Mouse (Mus musculus): Measurements from ENCODE around the gene A430078G23Rik.
"Not testable (repeated sequence)": the region's sequence is repeated elsewhere in the genome, so short reads cannot be mapped to it uniquely, and the experiment has no call there.

The A430078G23Rik gene

GRCm38 (mm10) chr8:3353189-3353810 is at the start of gene A430078G23Rik:
TSS of gene A430078G23Rik (plus strand) at chr8:3353415.
- DNase-seq: no peak

- DNase-seq: not testable (repeated sequence)
Measured at GRCm38 (mm10) chr8:3308205-3308800, 44.9 kb upstream of the A430078G23Rik start.

GRCm38 (mm10) chr8:3309636-3310035 is 43.6 kb upstream of the A430078G23Rik start:
- DNase-seq: no peak

GRCm38 (mm10) chr8:3311482-3311881 is 41.7 kb upstream of the A430078G23Rik start:
- DNase-seq: no peak

GRCm38 (mm10) chr8:3313417-3313816 is 39.8 kb upstream of the A430078G23Rik start:
- not testable (repeated sequence) for DNase-seq

GRCm38 (mm10) chr8:3313843-3314242 is 39.4 kb upstream of the A430078G23Rik start:
- DNase-seq: no peak

GRCm38 (mm10) chr8:3314345-3314744 is 38.9 kb upstream of the A430078G23Rik start:
- DNase-seq: no peak

GRCm38 (mm10) chr8:3316585-3316984 is 36.6 kb upstream of the A430078G23Rik start:
- DNase-seq: no peak

GRCm38 (mm10) chr8:3319267-3319666 is 33.9 kb upstream of the A430078G23Rik start:
- DNase-seq: not testable (repeated sequence)

- DNase-seq: no peak
Measured at GRCm38 (mm10) chr8:3324253-3324652, 29.0 kb upstream of the A430078G23Rik start.

GRCm38 (mm10) chr8:3327056-3327455 is 26.2 kb upstream of the A430078G23Rik start:
- no peak for DNase-seq

- DNase-seq: no peak
Measured at GRCm38 (mm10) chr8:3327538-3328245, 25.5 kb upstream of the A430078G23Rik start.

GRCm38 (mm10) chr8:3330662-3331061 is 22.6 kb upstream of the A430078G23Rik start:
- peak; percentile 33 for DNase-seq

GRCm38 (mm10) chr8:3331692-3332091 is 21.5 kb upstream of the A430078G23Rik start:
- DNase-seq: no peak

- no peak for DNase-seq
Measured at GRCm38 (mm10) chr8:3335881-3336280, 17.3 kb upstream of the A430078G23Rik start.

- peak; percentile 16 for DNase-seq
Measured at GRCm38 (mm10) chr8:3336658-3337524, 16.3 kb upstream of the A430078G23Rik start.

- not testable (repeated sequence) for DNase-seq
Measured at GRCm38 (mm10) chr8:3337525-3337824, 15.7 kb upstream of the A430078G23Rik start.

- DNase-seq: no peak
Measured at GRCm38 (mm10) chr8:3337971-3338370, 15.2 kb upstream of the A430078G23Rik start.

GRCm38 (mm10) chr8:3340711-3341110 is 12.5 kb upstream of the A430078G23Rik start:
- not testable (repeated sequence) for DNase-seq

- DNase-seq: no peak
Measured at GRCm38 (mm10) chr8:3345337-3345736, 7.9 kb upstream of the A430078G23Rik start.

GRCm38 (mm10) chr8:3346691-3347413 is 6.4 kb upstream of the A430078G23Rik start:
- DNase-seq: no peak

- DNase-seq: no peak
Measured at GRCm38 (mm10) chr8:3348142-3348823, 4.9 kb upstream of the A430078G23Rik start.

Measured in right cerebral cortex, postnatal 4 days (tissue).